Mouse (Mus musculus) B cell, adult 62 days (primary cell): ENCODE data around the gene Mllt6. TPM values are rescaled to one million over a fixed set of nuclear protein-coding genes. Genes with fewer than 3 reads are reported as not detected.

ENCODE experiments used
- total RNA-seq: library from RNA; stranded (reverse); gene quantifications from 4 replicates; pipeline ENCODE4 v1.2.4, GENCODE M21; 2023

Mllt6 gene
- 167 to 190 TPM (median 180 TPM) in 4 replicates for total RNA-seq

DNA sequence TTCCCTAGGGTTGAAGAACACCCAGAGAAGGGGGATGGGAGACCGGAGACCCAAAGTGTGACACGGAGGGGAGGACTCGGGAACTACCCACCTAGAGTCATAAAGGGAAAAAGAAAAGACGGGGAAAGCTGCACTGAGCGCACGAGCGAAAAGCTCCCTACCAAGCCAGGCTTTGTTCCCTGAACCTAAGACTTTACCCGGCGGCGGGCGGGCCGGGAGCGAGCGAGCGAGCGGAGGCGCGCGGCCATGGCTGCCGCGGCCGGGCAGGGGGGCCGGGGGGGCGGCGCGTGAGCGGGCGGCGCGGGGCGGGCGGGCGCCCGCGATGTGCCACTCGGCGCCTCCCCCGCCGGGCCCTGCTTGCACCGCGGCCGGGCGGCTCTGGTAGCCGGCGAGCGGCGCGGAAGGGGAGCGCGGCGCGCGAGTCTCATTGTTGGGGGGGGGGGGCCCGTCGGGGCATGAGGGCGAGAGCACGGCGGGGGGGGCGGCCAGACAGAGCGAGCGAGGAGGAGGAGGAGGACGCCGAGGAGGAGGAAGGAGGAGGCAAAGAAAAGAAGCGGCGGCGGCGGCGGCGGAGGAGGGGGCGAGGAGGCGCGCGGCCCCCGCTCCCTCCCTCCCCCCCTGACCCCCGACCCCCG, at the start of gene Mllt6:
Gene Mllt6, plus strand, starts transcription at position 522 of the 635 bp plus-strand sequence.

GRCm38 (mm10) chr11:97629576-97629975, 33.6 kb upstream of the Mllt6 start, which contains the start of gene Epop:
TSS of gene Epop (minus strand) at chr11:97629702.

GRCm38 (mm10) chr11:97685613-97686321, 22.6 kb downstream of the Mllt6 start, which contains the start of gene Cisd3:
TSS of gene Cisd3 (plus strand) at chr11:97685826.

DNA sequence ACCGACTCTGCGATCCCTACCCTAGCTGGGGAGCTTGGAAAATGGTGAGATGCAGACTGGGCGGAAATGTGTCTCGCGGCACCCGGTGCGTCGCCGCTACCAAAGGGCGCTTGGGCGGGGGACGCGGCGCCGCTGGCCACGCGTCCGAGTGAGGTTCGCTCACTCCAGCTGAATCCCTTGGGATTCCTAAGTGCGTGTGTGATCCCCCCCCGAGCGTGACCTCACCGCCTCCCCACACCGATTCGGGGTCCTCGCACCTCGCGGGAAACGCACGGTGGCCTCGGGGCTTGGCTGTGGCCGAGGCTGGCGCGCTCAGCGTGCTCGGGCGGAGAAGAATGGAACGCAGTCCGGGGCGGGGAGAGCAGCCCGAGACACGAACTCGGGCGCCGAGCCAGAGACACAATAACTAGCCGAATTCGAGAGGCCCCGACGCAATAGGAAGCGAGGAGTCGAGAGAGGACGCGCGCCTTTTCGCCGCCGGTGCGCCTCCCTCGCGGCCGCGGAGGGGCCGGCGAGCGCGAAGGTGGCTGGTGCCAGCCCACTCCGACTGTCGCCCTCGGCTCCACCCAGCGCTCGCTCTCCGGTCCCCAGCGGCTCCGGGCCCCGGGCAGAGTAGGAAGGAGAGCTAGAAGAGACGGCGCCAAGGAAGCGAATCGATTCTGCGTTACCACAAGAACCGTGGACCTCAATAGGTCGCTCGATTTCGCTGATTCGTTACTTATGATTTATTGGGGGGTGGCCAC, 37.0 kb downstream of the Mllt6 start, which contains the start of gene Pcgf2:
Gene Pcgf2, minus strand, starts transcription at position 495 of the 743 bp plus-strand sequence.

GRCm38 (mm10) chr11:97703039-97703826, 40.0 kb downstream of the Mllt6 start, which contains the start of gene Psmb3:
TSS of gene Psmb3 (plus strand) at chr11:97703399.

Other genes with a start within 250 kb of the Mllt6 start
- 0.27 to 0.75 TPM (median 0.46 TPM) in 4 replicates for gene Arhgap23, start 247.9 kb upstream of the Mllt6 start, total RNA-seq
- gene 4933428G20Rik, start 163.1 kb upstream of the Mllt6 start, total RNA-seq: not detected in 4 replicates
- 0.12 to 0.26 TPM in 2 of 4 replicates, not detected in the others for gene Srcin1, start 87.2 kb upstream of the Mllt6 start, total RNA-seq
- gene Epop, start 33.7 kb upstream of the Mllt6 start, total RNA-seq: 4.9 to 7.8 TPM (median 6.5 TPM) in 4 replicates
- gene Cisd3, start 22.4 kb downstream of the Mllt6 start, total RNA-seq: 38.5 to 56.3 TPM (median 49.8 TPM) in 4 replicates
- gene Pcgf2, start 37.1 kb downstream of the Mllt6 start, total RNA-seq: 0.24 to 1.0 TPM (median 0.76 TPM) in 3 of 4 replicates, not detected in the other
- gene Psmb3, start 40.0 kb downstream of the Mllt6 start, total RNA-seq: 103 to 111 TPM (median 110 TPM) in 4 replicates
- gene Pip4k2b, start 81.3 kb downstream of the Mllt6 start, total RNA-seq: 55.7 to 60.9 TPM (median 58.7 TPM) in 4 replicates
- gene Cwc25, start 103.1 kb downstream of the Mllt6 start, total RNA-seq: 58.6 to 64.5 TPM (median 61.7 TPM) in 4 replicates
- 1.4 to 2.1 TPM (median 1.7 TPM) in 3 of 4 replicates, not detected in the other for gene 1700001P01Rik, start 112.5 kb downstream of the Mllt6 start, total RNA-seq
- gene Rpl23, start 119.0 kb downstream of the Mllt6 start, total RNA-seq: 1,863 to 2,062 TPM (median 1,983 TPM) in 4 replicates
- 59.8 to 73.8 TPM (median 69.4 TPM) in 4 replicates for gene Lasp1, start 135.6 kb downstream of the Mllt6 start, total RNA-seq
- gene B230217C12Rik, start 177.4 kb downstream of the Mllt6 start, total RNA-seq: 0.43 to 0.63 TPM in 2 of 4 replicates, not detected in the others
- 0.85 to 1.9 TPM (median 1.3 TPM) in 4 replicates for gene Fbxo47, start 220.7 kb downstream of the Mllt6 start, total RNA-seq